Mouse (Mus musculus) CH12.LX (cell line): Measurements from ENCODE around the gene Rwdd2a. TPM values are rescaled to one million over a fixed set of nuclear protein-coding genes. Genes with fewer than 3 reads are reported as not detected.
A peak's percentile ranks its signal among the peaks of the same experiment; 100 is the strongest.

Source experiments
- DNase-seq: peaks from one replicate; pipeline ENCODE4 v3.0.0-alpha.2; 2013; ENCODE audit errors: extremely low read depth
- H3K27ac ChIP-seq: 2 replicates; pipeline ENCODE4 v1.5.1; 2012; ENCODE audit warnings: low read depth, mild to moderate bottlenecking, control low read depth, moderate library complexity; ENCODE audit not compliant: insufficient read depth
- H3K27me3 ChIP-seq: replicated peaks from 2 replicates; pipeline ENCODE3; 2012; ENCODE audit warnings: inconsistent platforms
- H3K36me3 ChIP-seq, 2 experiments: replicated peaks in 1 of 2; 2 replicates each; pipeline versions ENCODE3 to v1.6.1; 2012; ENCODE audit warnings: inconsistent platforms in 1 of 2, low read length in 1 of 2, mild to moderate bottlenecking in 1 of 2, mixed read lengths in 1 of 2, moderate library complexity in 1 of 2; ENCODE audit not compliant: control insufficient read depth in 1 of 2, insufficient read depth in 1 of 2
- H3K4me1 ChIP-seq, 2 experiments: 2 replicates each; pipeline ENCODE4 v1.6.1; 2012; ENCODE audit warnings: inconsistent platforms in 1 of 2, moderate library complexity in 1 of 2; ENCODE audit not compliant: insufficient read depth in 2 of 2, control insufficient read depth in 1 of 2
- H3K4me2 ChIP-seq: 2 replicates; pipeline ENCODE4 v1.6.1; 2012; ENCODE audit warnings: low read depth, mild to moderate bottlenecking, control low read depth; ENCODE audit not compliant: poor library complexity, insufficient read depth, severe bottlenecking
- H3K4me3 ChIP-seq, 3 experiments: fragments of 150-350 bp in 1 of 3; sonication (generic) in 1 of 3; replicated peaks in 1 of 3; 2 replicates each; pipeline versions ENCODE3 to v1.5.1; 2011 to 2012; ENCODE audit warnings: low read depth in 2 of 3, low read length in 2 of 3, mild to moderate bottlenecking in 2 of 3, moderate library complexity in 2 of 3, control low read depth in 1 of 3, improper control_type of control experiment in 1 of 3, inconsistent platforms in 1 of 3, mixed read lengths in 1 of 3; ENCODE audit not compliant: poor library complexity in 1 of 3
- H3K79me2 ChIP-seq: replicated peaks from 2 replicates; pipeline ENCODE4 v1.6.1; 2012; ENCODE audit warnings: mild to moderate bottlenecking, moderate library complexity; ENCODE audit not compliant: control insufficient read depth, poor library complexity, insufficient read depth, severe bottlenecking; ENCODE audit errors: extremely low read depth
- H3K9ac ChIP-seq: 2 replicates; pipeline ENCODE4 v1.6.1; 2012; ENCODE audit warnings: low read depth, mild to moderate bottlenecking, control low read depth, moderate library complexity; ENCODE audit not compliant: insufficient read depth
- H3K9me3 ChIP-seq: replicated peaks from 2 replicates; pipeline ENCODE3; 2012; ENCODE audit warnings: low read length, inconsistent platforms, mixed read lengths
- CHD1 ChIP-seq: IDR thresholded peaks from 2 replicates; pipeline ENCODE4 v1.6.1; 2012; ENCODE audit warnings: low read depth, low read length, improper control_type of control experiment, inconsistent platforms
- CTCF ChIP-seq, 2 experiments: IDR thresholded peaks in 1 of 2; conservative IDR thresholded peaks in 1 of 2; 2 replicates each; pipeline ENCODE4 v1.5.1; 2011 to 2012; ENCODE audit warnings: low read depth in 2 of 2, low read length in 2 of 2, improper control_type of control experiment in 1 of 2, inconsistent platforms in 1 of 2, mild to moderate bottlenecking in 1 of 2, moderate library complexity in 1 of 2
- E2F4 ChIP-seq: IDR thresholded peaks from 2 replicates; pipeline ENCODE4 v1.6.1; 2011; ENCODE audit warnings: low read depth, low read length, improper control_type of control experiment; ENCODE audit not compliant: insufficient replicate concordance
- GABPA ChIP-seq: IDR thresholded peaks from 2 replicates; pipeline ENCODE4 v1.6.1; 2012; ENCODE audit warnings: low read depth, low read length, improper control_type of control experiment, inconsistent platforms; ENCODE audit not compliant: insufficient replicate concordance
- HCFC1 ChIP-seq: IDR thresholded peaks from 2 replicates; pipeline ENCODE4 v1.6.1; 2012; ENCODE audit warnings: low read depth, mild to moderate bottlenecking, inconsistent platforms, low read length, improper control_type of control experiment
- KAT2A ChIP-seq: IDR thresholded peaks from 2 replicates; pipeline ENCODE4 v1.6.1; 2012; ENCODE audit warnings: low read length, improper control_type of control experiment, inconsistent platforms; ENCODE audit not compliant: insufficient replicate concordance
- MAFK ChIP-seq: IDR thresholded peaks from 2 replicates; pipeline ENCODE4 v1.6.1; 2011; ENCODE audit warnings: low read length, improper control_type of control experiment; ENCODE audit not compliant: insufficient replicate concordance
- MAX ChIP-seq: IDR thresholded peaks from 2 replicates; pipeline ENCODE4 v1.6.1; 2011; ENCODE audit warnings: low read length, improper control_type of control experiment
- MEF2A ChIP-seq: IDR thresholded peaks from 2 replicates; pipeline ENCODE4 v1.6.1; 2014; ENCODE audit warnings: low read depth, mild to moderate bottlenecking, inconsistent platforms, low read length, improper control_type of control experiment, borderline replicate concordance
- MXI1 ChIP-seq: IDR thresholded peaks from 2 replicates; pipeline ENCODE4 v1.6.1; 2011; ENCODE audit warnings: mild to moderate bottlenecking, low read depth, low read length, improper control_type of control experiment
- NELFE ChIP-seq: IDR thresholded peaks from 2 replicates; pipeline ENCODE4 v1.6.1; 2011; ENCODE audit warnings: low read depth, low read length, improper control_type of control experiment
- PAX5 ChIP-seq: IDR thresholded peaks from 2 replicates; pipeline ENCODE4 v1.6.1; 2012; ENCODE audit warnings: low read length, inconsistent platforms, mixed read lengths
- POLR2A ChIP-seq: IDR thresholded peaks from 2 replicates; pipeline ENCODE4 v1.6.1; 2011; ENCODE audit warnings: low read depth, mild to moderate bottlenecking, improper control_type of control experiment, low read length
- POLR2AphosphoS2 ChIP-seq: IDR thresholded peaks from 2 replicates; pipeline ENCODE4 v1.6.1; 2011; ENCODE audit warnings: low read depth, low read length, improper control_type of control experiment
- RCOR1 ChIP-seq: conservative IDR thresholded peaks from 2 replicates; pipeline ENCODE4 v1.6.1; 2012; ENCODE audit warnings: low read depth, mild to moderate bottlenecking, inconsistent platforms, low read length, improper control_type of control experiment
- SIN3A ChIP-seq: IDR thresholded peaks from 2 replicates; pipeline ENCODE4 v1.6.1; 2012; ENCODE audit warnings: low read length, improper control_type of control experiment, inconsistent platforms
- SMC3 ChIP-seq: IDR thresholded peaks from 2 replicates; pipeline ENCODE4 v1.6.1; 2011; ENCODE audit warnings: low read depth, low read length, improper control_type of control experiment
- TBP ChIP-seq: conservative IDR thresholded peaks from 2 replicates; pipeline ENCODE4 v1.6.1; 2011; ENCODE audit warnings: low read depth, low read length, improper control_type of control experiment
- TCF12 ChIP-seq: IDR thresholded peaks from 2 replicates; pipeline ENCODE4 v1.6.1; 2014; ENCODE audit warnings: low read depth, mild to moderate bottlenecking, inconsistent platforms, low read length, improper control_type of control experiment
- UBTF ChIP-seq: IDR thresholded peaks from 2 replicates; pipeline ENCODE4 v1.6.1; 2012; ENCODE audit warnings: low read depth, mild to moderate bottlenecking, inconsistent platforms, low read length, improper control_type of control experiment, moderate library complexity
- ZC3H11A ChIP-seq: IDR thresholded peaks from 2 replicates; pipeline ENCODE4 v1.6.1; 2012; ENCODE audit warnings: low read depth, mild to moderate bottlenecking, inconsistent platforms, low read length, improper control_type of control experiment
- ZKSCAN1 ChIP-seq: IDR thresholded peaks from 2 replicates; pipeline ENCODE4 v1.6.1; 2012; ENCODE audit warnings: low read depth, inconsistent platforms, low read length, improper control_type of control experiment, borderline replicate concordance
- ZMIZ1 ChIP-seq: IDR thresholded peaks from 2 replicates; pipeline ENCODE4 v1.6.1; 2012; ENCODE audit warnings: low read depth, mild to moderate bottlenecking, inconsistent platforms, low read length, improper control_type of control experiment
- dilution Hi-C: fragments of 300-500 bp; cut with MboI; formaldehyde crosslinking; loops from 2 replicates; pipeline ENCODE4 v1.14.3; 2020; ENCODE audit warnings: low sequenced_read_pairs; ENCODE audit not compliant: extremely low pct_unique_long_range_greater_than_20kb, extremely low pct_ligation_motif_present
- in situ Hi-C: fragments of 300-500 bp; cut with MboI; formaldehyde crosslinking; loops from 3 replicates; pipeline ENCODE4 v1.14.3; 2019; ENCODE audit warnings: low sequenced_read_pairs, low pct_ligation_motif_present, low pct_unique_long_range_greater_than_20kb, mixed read lengths
- polyA plus RNA-seq: library from polyadenylated mRNA; unstranded; fragments of >175 nt; gene quantifications from 2 replicates; pipeline ENCODE4 v1.2.1, GENCODE M21; 2012; ENCODE audit warnings: low read depth; ENCODE audit not compliant: insufficient read length
- total RNA-seq, 2 experiments: library from RNA; depleted of rRNA; stranded (reverse); fragments of 300-350 nt in 1 of 2; fragments of >200 nt in 1 of 2; gene quantifications; 2 replicates each; pipeline ENCODE4 v1.2.3; 2012 to 2014

Gene Rwdd2a
- total and polyA plus RNA-seq, 3 experiments: 1.7 to 2.9 (median 2.1) TPM

- Histone ChIP-seq H3K27me3 (no peaks in the 10 kb centered on the region), H3K79me2 (no peaks in the 10 kb centered on the region), H3K4me3 (no peak overlapping the region), H3K36me3 (peaks cover 3 to 60% of the 10 kb centered on the region in 2 experiments), H3K4me2 (no peak overlapping the region), H3K4me1 (peaks cover 6 to 15% of the 10 kb centered on the region in 2 experiments), H3K9me3 (no peaks in the 10 kb centered on the region), H3K27ac (no peak overlapping the region), H3K9ac (no peak overlapping the region)
- DNase-seq: no peak
- TF ChIP-seq CTCF (conservative IDR thresholded peaks at IDR 0.05 in 1 of 2, IDR thresholded peaks at IDR 0.05 in 1 of 2; ENCODE audit: low read depth in 2 of 2, low read length in 2 of 2): no peak
- no peak for TF ChIP-seq MAFK
- TF ChIP-seq CHD1: no peak
- no peak for TF ChIP-seq HCFC1
- TF ChIP-seq KAT2A: no peak
- no peak for TF ChIP-seq MAX
- TF ChIP-seq SMC3: no peak
- no peak for TF ChIP-seq PAX5
- in situ Hi-C loops (no loop called here), dilution Hi-C loops (no loop called here)
Observed at GRCm38 (mm10) chr9:86612091-86612490, 40.3 kb downstream of the Rwdd2a start.

- Histone ChIP-seq H3K27ac (peak overlapping the region; percentile 56; the same call in 1 of the 2 replicates), H3K27me3 (no peaks in the 10 kb centered on the region), H3K4me3 (no peak overlapping the region), H3K4me2 (no peak overlapping the region), H3K9me3 (no peaks in the 10 kb centered on the region), H3K9ac (no peak overlapping the region), H3K79me2 (no peaks in the 10 kb centered on the region), H3K36me3 (peaks cover 3 to 49% of the 10 kb centered on the region in 2 experiments), H3K4me1 (peaks cover 14 to 31% of the 10 kb centered on the region in 2 experiments)
- dilution Hi-C loops: no loop called here
- DNase-seq: no peak
- in situ Hi-C loops: no loop called here
- TF ChIP-seq HCFC1 (no peak), POLR2A (no peak), ZMIZ1 (no peak), RCOR1 (no peak), PAX5 (no peak), ZKSCAN1 (no peak), KAT2A (no peak), CTCF (conservative IDR thresholded peaks at IDR 0.05 in 1 of 2, IDR thresholded peaks at IDR 0.05 in 1 of 2; ENCODE audit: low read depth in 2 of 2, low read length in 2 of 2) (no peak), MXI1 (no peak), TBP (no peak), UBTF (no peak), SIN3A (no peak), E2F4 (no peak), GABPA (no peak), MEF2A (no peak), TCF12 (no peak), NELFE (no peak), POLR2AphosphoS2 (no peak), ZC3H11A (no peak)
- TF ChIP-seq, all 38 proteins: peak for 0
Observed at GRCm38 (mm10) chr9:86615765-86616164, 44.0 kb downstream of the Rwdd2a start.
